Mouse (Mus musculus): Measurements from ENCODE around the gene Gm21915. TPM values are rescaled to one million over a fixed set of nuclear protein-coding genes. Genes with fewer than 3 reads are reported as not detected.

Gene Gm21915
- polyA plus RNA-seq (2017; shearing (Covaris generic)) = not detected

GRCm38 (mm10) chr9:40670313-40670712, at the start of gene Gm21915:
TSS of gene Gm21915 (plus strand) at chr9:40670613.

DNA sequence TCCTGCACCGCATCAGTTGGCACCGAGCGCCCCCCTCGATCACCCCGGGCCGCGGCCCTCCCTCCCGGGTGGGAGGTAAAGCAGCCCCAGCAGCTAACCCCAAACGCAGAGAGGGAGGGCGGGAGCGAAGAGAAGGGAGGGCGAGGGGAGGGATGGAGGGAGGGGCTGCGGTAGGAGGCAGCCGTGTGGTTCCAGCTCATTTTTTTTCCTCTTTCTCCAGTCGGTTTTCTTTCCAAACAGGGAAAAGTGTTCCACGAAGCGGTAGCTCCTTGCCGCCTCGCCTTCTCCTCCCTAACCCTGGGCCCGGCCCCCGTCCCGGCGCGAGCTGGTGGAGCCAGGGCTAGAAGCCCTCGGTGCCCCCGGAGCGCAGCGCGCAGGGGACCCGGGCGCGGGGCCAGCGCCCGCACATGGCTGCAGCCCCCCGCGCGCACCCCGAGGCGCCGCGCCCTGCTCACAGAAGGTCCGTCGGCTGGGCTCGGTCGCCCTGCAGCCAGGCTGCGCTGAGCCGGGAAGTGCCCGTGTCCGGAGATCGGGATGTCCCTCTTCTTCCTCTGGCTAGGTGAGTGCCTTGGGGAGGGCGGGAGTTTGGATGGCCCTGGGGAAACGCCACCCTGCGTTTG, 15.5 kb downstream of the Gm21915 start, which contains the start of gene Clmp:
TSS of gene Clmp (plus strand) at position 162 of the 620 bp plus-strand sequence.

Other genes starting within 250 kb of the Gm21915 start
- gene Gramd1b, start 139.2 kb upstream of the Gm21915 start, polyA plus RNA-seq (2017; shearing (Covaris generic)) = 90.9 TPM
- 0.07 TPM for gene Clmp, start 15.3 kb downstream of the Gm21915 start, polyA plus RNA-seq (2017; shearing (Covaris generic))
- gene Hspa8, start 130.4 kb downstream of the Gm21915 start, polyA plus RNA-seq (2017; shearing (Covaris generic)) = 2,673 TPM
- gene Bsx, start 203.5 kb downstream of the Gm21915 start, polyA plus RNA-seq (2017; shearing (Covaris generic)) = not detected